ENCODE assay signal across 7 mouse cellular contexts in genomic region chr9:53535416-53536320, GRCm38 (mm10). TPM values are rescaled to one million over a fixed set of nuclear protein-coding genes. Genes with fewer than 3 reads are reported as not detected.
A peak's percentile ranks its signal among the peaks of the same experiment; 100 is the strongest.
DNase-seq lines count a peak whose midpoint lies in the region; ATAC-seq and TF ChIP-seq lines count a peak whose summit lies in the region.

No protein-coding gene starts in this region.

- peak overlapping the region; percentile 72 to 87 (median 81) for H3K4me3 ChIP-seq in CH12.LX (replicated peaks in 1 of 3; ENCODE audit: low read depth in 2 of 3, low read length in 2 of 3, poor library complexity in 1 of 3)
- peak overlapping the region; percentile 89 for H3K4me3 ChIP-seq in hindbrain, embryonic 13.5 days
- H3K4me3 ChIP-seq in neural tube, embryonic 12.5 days = peak overlapping the region; percentile 87

- peaks cover 10 to 29% of the 10 kb centered on the region in 2 experiments for H3K36me3 ChIP-seq in CH12.LX (replicated peaks in 1 of 2; ENCODE audit: control insufficient read depth in 1 of 2, insufficient read depth in 1 of 2, low read length in 1 of 2)
- peaks cover 13% of the 10 kb centered on the region for H3K36me3 ChIP-seq in hindbrain, embryonic 13.5 days
- H3K36me3 ChIP-seq in neural tube, embryonic 12.5 days = peaks cover 4% of the 10 kb centered on the region

- in situ Hi-C loops in CH12.LX (cut with MboI; ENCODE audit: low pct_ligation_motif_present, low pct_unique_long_range_greater_than_20kb, low sequenced_read_pairs) = no loop called here

- H3K9me3 ChIP-seq in CH12.LX (replicated peaks; ENCODE audit: low read length) = no peaks in the 10 kb centered on the region
- no peaks in the 10 kb centered on the region for H3K9me3 ChIP-seq in hindbrain, embryonic 13.5 days
- H3K9me3 ChIP-seq in neural tube, embryonic 12.5 days = no peaks in the 10 kb centered on the region

- 22% methylated on average over 17 of the region's 17 CpGs for WGBS in hindbrain, embryonic 13.5 days
- WGBS in neural tube, embryonic 12.5 days = 21% methylated on average over 17 of the region's 17 CpGs

- H3K9ac ChIP-seq in CH12.LX (ENCODE audit: insufficient read depth, low read depth) = peak overlapping the region; percentile 75
- peak overlapping the region; percentile 71 for H3K9ac ChIP-seq in hindbrain, embryonic 13.5 days
- peak overlapping the region; percentile 52 for H3K9ac ChIP-seq in neural tube, embryonic 12.5 days

- no peak for TF ChIP-seq CTCF in CH12.LX (conservative IDR thresholded peaks at IDR 0.05 in 1 of 2, IDR thresholded peaks at IDR 0.05 in 1 of 2; ENCODE audit: low read depth in 2 of 2, low read length in 2 of 2)

- DNase-seq in 3T3-L1 (ENCODE audit: low read depth, low spot score) = peak; percentile 35
- DNase-seq in CH12.LX (ENCODE audit: extremely low read depth) = peak; percentile 31
- DNase-seq in embryo, embryonic 11 days = peak; percentile 13
- DNase-seq in liver = peak; percentile 57
- DNase-seq in urinary bladder, postnatal 36 days (ENCODE audit: low spot score in 2 of 2) = no peak

- TF ChIP-seq POLR2A in CH12.LX (IDR thresholded peaks at IDR 0.05; ENCODE audit: low read depth, low read length) = no peak

- dilution Hi-C loops in CH12.LX (cut with MboI; ENCODE audit: extremely low pct_ligation_motif_present, extremely low pct_unique_long_range_greater_than_20kb, low sequenced_read_pairs) = no loop called here

- no peak for TF ChIP-seq EP300 in CH12.LX (IDR thresholded peaks at IDR 0.05; ENCODE audit: low read length)

- peak overlapping the region; percentile 20; the same call in 1 of the 2 replicates for H3K27ac ChIP-seq in CH12.LX (ENCODE audit: insufficient read depth, low read depth)
- peak overlapping the region; percentile 85 for H3K27ac ChIP-seq in hindbrain, embryonic 13.5 days
- no peak overlapping the region for H3K27ac ChIP-seq in neural tube, embryonic 12.5 days

- ATAC-seq in hindbrain, embryonic 13.5 days (ENCODE audit: low FRiP score) = no peak
- no peak for ATAC-seq in neural tube, embryonic 12.5 days (ENCODE audit: low FRiP score, low read depth)

- TF ChIP-seq RAD21 in CH12.LX (IDR thresholded peaks at IDR 0.05; ENCODE audit: low read depth, low read length) = no peak

- peaks cover 51% of the 10 kb centered on the region for H3K79me2 ChIP-seq in CH12.LX (replicated peaks; ENCODE audit: control insufficient read depth, extremely low read depth, insufficient read depth, poor library complexity, severe bottlenecking)

- peaks cover 0 to 27% of the 10 kb centered on the region in 2 experiments; a peak in 3 of 4 replicates for H3K4me1 ChIP-seq in CH12.LX (ENCODE audit: control insufficient read depth in 1 of 2, insufficient read depth in 2 of 2)
- H3K4me1 ChIP-seq in hindbrain, embryonic 13.5 days (replicated peaks) = peaks cover 26% of the 10 kb centered on the region
- peaks cover 17% of the 10 kb centered on the region for H3K4me1 ChIP-seq in neural tube, embryonic 12.5 days

- peak overlapping the region; percentile 76 for H3K4me2 ChIP-seq in CH12.LX (ENCODE audit: insufficient read depth, low read depth, poor library complexity, severe bottlenecking)
- peak overlapping the region; percentile 89 for H3K4me2 ChIP-seq in hindbrain, embryonic 13.5 days
- peak overlapping the region; percentile 94 for H3K4me2 ChIP-seq in neural tube, embryonic 12.5 days (replicated peaks)

- no peaks in the 10 kb centered on the region for H3K27me3 ChIP-seq in CH12.LX (replicated peaks)
- no peaks in the 10 kb centered on the region for H3K27me3 ChIP-seq in hindbrain, embryonic 13.5 days
- H3K27me3 ChIP-seq in neural tube, embryonic 12.5 days (replicated peaks) = no peaks in the 10 kb centered on the region

TF ChIP-seq in CH12.LX, 34 proteins besides CTCF, POLR2A, EP300 and RAD21:
- TF ChIP-seq USF2 (conservative IDR thresholded peaks at IDR 0.05; ENCODE audit: low read depth, low read length) = no peak
- no peak for TF ChIP-seq ZMIZ1 (IDR thresholded peaks at IDR 0.05; ENCODE audit: low read depth, low read length)
- no peak for TF ChIP-seq TCF12 (IDR thresholded peaks at IDR 0.05; ENCODE audit: low read depth, low read length)
- no peak for TF ChIP-seq NELFE (IDR thresholded peaks at IDR 0.05; ENCODE audit: low read depth, low read length)
- no peak for TF ChIP-seq TBP (conservative IDR thresholded peaks at IDR 0.05; ENCODE audit: low read depth, low read length)
- TF ChIP-seq UBTF (IDR thresholded peaks at IDR 0.05; ENCODE audit: low read depth, low read length) = no peak
- TF ChIP-seq BHLHE40 (IDR thresholded peaks at IDR 0.05; ENCODE audit: low read depth, low read length) = no peak
- no peak for TF ChIP-seq ZNF384 (IDR thresholded peaks at IDR 0.05; ENCODE audit: low read depth, low read length)
- no peak for TF ChIP-seq ETS1 (conservative IDR thresholded peaks at IDR 0.05; ENCODE audit: low read depth, low read length)
- no peak for TF ChIP-seq CHD1 (IDR thresholded peaks at IDR 0.05; ENCODE audit: low read depth, low read length)
- no peak for TF ChIP-seq MAZ (IDR thresholded peaks at IDR 0.05; ENCODE audit: low read depth, low read length)
- TF ChIP-seq KAT2A (IDR thresholded peaks at IDR 0.05; ENCODE audit: insufficient replicate concordance, low read length) = no peak
- no peak for TF ChIP-seq JUN (IDR thresholded peaks at IDR 0.05; ENCODE audit: insufficient read depth, low read depth, low read length)
- no peak for TF ChIP-seq RCOR1 (conservative IDR thresholded peaks at IDR 0.05; ENCODE audit: low read depth, low read length)
- TF ChIP-seq E2F4 (IDR thresholded peaks at IDR 0.05; ENCODE audit: insufficient replicate concordance, low read depth, low read length) = no peak
- no peak for TF ChIP-seq ZKSCAN1 (IDR thresholded peaks at IDR 0.05; ENCODE audit: borderline replicate concordance, low read depth, low read length)
- no peak for TF ChIP-seq SIN3A (IDR thresholded peaks at IDR 0.05; ENCODE audit: low read length)
- no peak for TF ChIP-seq USF1 (IDR thresholded peaks at IDR 0.05; ENCODE audit: low read depth, low read length)
- no peak for TF ChIP-seq ELF1 (IDR thresholded peaks at IDR 0.05; ENCODE audit: low read depth, low read length)
- TF ChIP-seq PAX5 (IDR thresholded peaks at IDR 0.05; ENCODE audit: low read length) = no peak

RNA-seq across cellular contexts. Expression of gene Atm, which starts 0.9 kb away (rescaled TPM):
- total RNA-seq in CH12.LX (2012; rRNA removed) (19.0 and 26.0 TPM in 2 replicates), CH12.LX (2014; rRNA removed) (22.8 and 26.4 TPM in 2 replicates)
- polyA plus RNA-seq in CH12.LX (2012; ENCODE audit: insufficient read length, low read depth) = 28.3 and 33.6 TPM in 2 replicates
- polyA plus RNA-seq in hindbrain, embryonic 13.5 days (2015; fragmentation: Nextera tagmentation; extraction: Ambion mirVana) = 11.3 and 14.2 TPM in 2 replicates
- polyA plus RNA-seq in neural tube, embryonic 12.5 days (2016; fragmentation: Nextera tagmentation; extraction: Ambion mirVana) = 12.3 and 14.1 TPM in 2 replicates

RNA-seq across cellular contexts. Expression of gene Npat, which starts 1.2 kb away (rescaled TPM):
- total RNA-seq in CH12.LX (2012; rRNA removed) (12.6 and 14.8 TPM in 2 replicates), CH12.LX (2014; rRNA removed) (21.2 and 22.3 TPM in 2 replicates)
- 18.6 and 21.5 TPM in 2 replicates for polyA plus RNA-seq in CH12.LX (2012; ENCODE audit: insufficient read length, low read depth)
- 11.7 and 13.0 TPM in 2 replicates for polyA plus RNA-seq in hindbrain, embryonic 13.5 days (2015; fragmentation: Nextera tagmentation; extraction: Ambion mirVana)
- polyA plus RNA-seq in neural tube, embryonic 12.5 days (2016; fragmentation: Nextera tagmentation; extraction: Ambion mirVana) = 14.0 and 16.7 TPM in 2 replicates

Comparison
In these comparisons a context has a peak if more than half of its experiments do, and no peak if none do; other contexts are left out.
1. DNase-seq: peak in 3T3-L1 (single experiment), CH12.LX (single experiment), embryo, embryonic 11 days (single experiment) and liver (single experiment); none in urinary bladder, postnatal 36 days (0 of 2).
2. Peak in every context shown above with its lines, with median percentiles within 50 percentile points of each other: H3K4me2 ChIP-seq, H3K4me3 ChIP-seq and H3K9ac ChIP-seq.